Mouse (Mus musculus) c-Kit-negative CD71-positive TER-119-positive erythroid progenitor cells, embryonic 14.5 days (primary cell): Measurements from ENCODE around the gene Ppp2r2d.
A peak's percentile ranks its signal among the peaks of the same experiment; 100 is the strongest.

ENCODE experiments used
- DNase-seq: peaks from one replicate; pipeline ENCODE4 v3.0.0-alpha.2; 2013; ENCODE audit warnings: low read depth, low spot score

Ppp2r2d gene

DNA sequence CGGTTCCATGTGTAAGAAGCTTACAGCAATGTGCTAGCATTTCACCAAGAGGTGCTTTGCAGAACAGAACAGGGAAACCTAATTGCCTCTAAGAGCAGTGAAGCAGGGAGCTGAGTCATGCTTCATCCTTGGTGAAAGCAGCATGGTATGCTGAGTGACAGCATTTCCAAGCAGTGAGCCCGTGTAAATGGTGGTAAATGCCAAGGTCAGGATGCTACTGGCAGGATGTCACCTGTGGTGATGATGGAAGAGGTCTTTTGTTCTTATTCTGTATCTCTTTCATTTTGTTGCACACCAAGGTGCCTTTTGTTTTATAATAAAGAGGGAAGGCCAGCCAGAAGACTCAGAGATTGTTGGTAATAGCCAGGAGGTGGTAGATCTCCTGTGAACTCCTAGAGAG is 10.8 kb downstream of the Ppp2r2d start:
- no peak for DNase-seq

DNA sequence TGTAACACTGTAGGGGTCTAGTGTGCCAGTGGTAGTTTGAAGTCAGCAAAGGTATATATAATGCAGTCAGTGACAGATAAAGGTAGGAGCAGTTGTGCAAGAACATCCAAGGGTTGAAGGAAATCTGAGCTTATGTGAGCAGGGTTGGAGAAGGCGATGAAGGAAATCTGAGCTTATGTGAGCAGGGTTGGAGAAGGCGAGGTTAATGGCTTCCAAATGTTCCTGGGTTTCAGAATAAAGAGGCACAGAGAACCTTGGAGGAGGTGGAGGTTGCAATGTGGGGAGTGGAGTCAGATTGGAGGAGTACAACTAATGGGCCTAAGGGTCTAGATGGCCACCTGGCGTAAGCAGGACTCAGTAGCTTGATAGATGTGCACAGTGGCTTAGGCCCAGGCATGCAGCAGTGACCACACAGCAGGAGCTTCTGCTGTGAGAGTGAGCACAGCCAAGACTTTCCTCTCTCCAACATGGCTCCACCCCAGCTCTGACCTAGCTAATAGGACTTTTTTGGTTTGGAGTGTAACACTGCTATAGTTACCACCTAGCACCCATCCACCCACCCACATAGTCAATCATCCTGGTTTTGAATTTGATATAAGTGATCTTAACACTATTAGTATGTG is 18.2 kb downstream of the Ppp2r2d start:
- no peak for DNase-seq

DNA sequence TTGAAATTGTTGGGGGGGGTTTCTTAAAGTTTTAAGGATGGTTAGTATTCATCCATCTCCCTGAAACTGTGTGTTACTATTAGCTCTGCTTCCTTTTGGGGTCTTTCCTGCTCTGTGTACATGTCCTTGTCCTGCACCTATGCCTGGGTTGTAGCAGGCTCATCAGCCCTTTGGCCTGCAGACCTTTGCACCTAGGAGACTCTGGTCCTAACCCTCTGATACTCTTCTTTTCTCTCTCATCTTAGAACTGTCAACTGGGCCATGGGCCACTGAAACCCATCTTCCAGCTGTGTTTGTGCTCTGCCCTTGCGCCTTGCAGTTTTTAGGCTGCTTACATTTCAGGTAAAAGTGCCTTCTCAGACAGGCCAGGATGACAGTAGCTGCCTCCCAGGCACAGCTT is 18.9 kb downstream of the Ppp2r2d start:
- no peak for DNase-seq

DNA sequence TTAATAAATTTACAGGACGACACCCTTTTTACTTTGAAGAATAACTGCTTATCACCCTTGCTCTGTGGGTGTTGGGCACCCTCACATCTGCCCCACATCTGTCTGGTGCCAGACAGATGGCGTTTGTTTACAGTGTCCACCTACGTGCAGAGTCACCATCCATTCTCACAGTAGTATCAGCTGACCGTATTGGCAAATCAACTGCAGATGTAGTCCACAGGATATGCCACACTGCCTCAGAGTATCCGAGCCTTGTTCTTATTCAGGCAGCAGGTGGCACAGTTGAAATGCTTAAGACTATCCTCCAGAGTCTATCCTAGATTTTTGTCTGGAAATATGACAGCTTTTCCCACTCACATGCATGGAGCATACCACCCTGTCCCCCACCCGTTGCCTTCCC is 21.4 kb downstream of the Ppp2r2d start:
- DNase-seq, result no peak

DNA sequence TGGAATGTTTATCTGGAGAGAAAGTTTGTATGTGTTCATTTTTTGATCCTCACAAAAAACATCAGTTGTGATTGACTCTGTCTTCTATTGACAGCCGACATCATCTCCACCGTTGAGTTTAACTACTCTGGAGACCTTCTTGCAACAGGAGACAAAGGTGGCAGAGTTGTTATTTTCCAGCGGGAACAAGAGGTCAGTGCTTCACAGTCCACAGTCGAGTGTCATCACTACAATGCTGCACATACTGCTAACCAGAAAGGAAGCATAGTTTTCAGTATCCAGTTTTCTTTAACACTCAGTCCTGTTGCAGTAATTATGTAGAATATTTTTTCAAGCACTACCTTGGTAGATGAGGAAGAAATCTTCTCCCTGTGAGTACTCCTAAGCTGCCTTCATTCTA is 22.4 kb downstream of the Ppp2r2d start:
- no peak for DNase-seq

DNA sequence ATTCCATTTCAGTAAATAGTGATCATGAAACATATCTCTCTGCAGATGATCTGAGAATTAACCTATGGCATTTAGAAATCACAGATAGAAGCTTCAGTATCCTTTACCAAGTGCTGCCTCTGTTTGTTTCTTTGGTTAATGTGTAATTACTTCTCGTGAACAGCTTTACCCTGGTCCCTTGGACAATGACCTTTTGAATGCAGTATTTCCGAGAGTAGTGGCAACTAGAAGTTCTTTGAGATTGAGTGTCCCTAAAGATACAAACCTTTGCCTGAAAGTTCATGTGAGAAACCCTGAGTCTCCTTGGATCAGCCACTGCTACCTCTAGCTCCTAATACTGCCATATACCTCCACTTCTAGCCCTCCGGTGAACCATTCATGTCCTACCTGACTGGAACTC is 27.1 kb downstream of the Ppp2r2d start:
- no peak for DNase-seq

DNA sequence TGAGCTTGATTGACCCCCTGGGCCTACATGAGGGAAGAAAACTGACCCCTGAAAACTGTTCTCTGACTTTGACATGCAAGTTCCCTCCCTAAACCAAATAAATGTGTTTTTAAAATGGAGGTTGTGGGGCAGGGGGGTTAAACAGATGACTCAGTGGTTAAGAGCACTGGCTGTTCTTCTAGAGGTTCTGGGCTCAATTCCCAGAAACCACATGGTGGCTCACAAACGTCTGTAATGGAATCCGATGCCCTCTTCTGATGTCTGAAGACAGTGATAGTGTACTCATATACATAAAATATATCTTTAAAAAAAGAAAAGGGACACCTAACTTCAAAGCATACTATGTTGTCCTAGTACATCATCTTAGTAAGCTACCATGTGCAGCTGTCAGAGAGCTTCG is 29.2 kb downstream of the Ppp2r2d start:
- DNase-seq, result no peak

DNA sequence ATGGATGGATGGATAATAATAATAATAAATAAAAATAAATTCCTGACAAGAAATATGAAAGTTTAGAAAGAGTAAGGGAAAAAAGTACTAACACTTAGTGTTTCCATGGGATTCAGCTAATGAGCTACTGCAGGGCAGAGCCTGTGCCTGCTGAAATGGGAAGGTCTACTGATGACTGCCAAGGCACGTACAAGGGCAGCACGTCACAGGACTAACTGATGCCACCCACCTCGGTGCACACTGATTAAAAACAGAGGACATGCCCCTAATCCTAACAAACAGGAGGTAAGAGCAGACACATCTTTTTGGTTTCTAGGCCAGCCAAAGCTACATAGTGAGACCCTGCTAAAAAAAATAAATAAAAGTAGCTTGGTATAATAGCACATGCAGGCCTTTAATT is 37.8 kb downstream of the Ppp2r2d start:
- DNase-seq, result no peak

DNA sequence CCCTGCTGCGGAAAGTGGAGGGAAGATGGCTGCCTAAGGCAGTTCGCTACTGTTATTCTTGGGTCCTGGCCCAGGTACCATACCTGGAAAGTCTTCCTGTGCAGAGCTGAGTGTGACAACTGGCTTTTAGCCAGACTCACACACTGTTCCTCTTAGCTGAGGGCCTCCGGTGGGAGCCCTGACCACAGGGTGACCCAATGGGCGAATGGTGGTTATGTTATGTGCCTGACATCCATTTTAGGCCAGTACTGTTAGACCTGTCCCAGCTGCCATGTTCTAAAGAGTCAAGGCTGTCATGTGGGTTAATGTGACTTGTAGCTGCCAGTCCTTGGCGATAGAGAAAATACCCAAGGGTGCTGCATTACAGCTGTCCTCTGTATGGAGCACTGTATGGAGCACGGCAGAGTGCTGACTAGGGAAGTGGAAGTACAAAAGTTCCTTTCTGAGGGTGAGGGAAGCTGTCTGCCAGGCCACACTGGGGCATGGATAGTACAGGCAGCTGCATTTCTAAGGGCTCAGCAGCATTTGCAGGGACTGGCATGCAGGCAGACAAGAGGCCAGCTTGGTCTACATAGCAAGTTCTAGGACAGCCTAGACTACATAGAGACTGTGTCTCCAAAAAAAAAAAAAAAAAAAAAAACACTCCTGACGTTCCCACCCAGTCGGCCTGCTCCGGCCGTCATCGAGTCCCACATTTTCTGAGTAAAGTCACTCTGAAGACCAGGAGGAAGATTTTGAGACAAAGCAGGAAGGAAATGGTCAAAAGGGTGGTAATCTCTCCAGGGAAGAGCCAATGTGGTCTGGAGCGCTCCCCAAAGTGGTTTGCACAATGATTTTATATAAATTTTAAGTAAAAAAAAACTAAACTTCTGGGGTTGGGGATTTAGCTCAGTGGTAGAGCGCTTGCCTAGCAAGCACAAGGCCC is 39.7 kb downstream of the Ppp2r2d start:
- DNase-seq, result no peak

DNA sequence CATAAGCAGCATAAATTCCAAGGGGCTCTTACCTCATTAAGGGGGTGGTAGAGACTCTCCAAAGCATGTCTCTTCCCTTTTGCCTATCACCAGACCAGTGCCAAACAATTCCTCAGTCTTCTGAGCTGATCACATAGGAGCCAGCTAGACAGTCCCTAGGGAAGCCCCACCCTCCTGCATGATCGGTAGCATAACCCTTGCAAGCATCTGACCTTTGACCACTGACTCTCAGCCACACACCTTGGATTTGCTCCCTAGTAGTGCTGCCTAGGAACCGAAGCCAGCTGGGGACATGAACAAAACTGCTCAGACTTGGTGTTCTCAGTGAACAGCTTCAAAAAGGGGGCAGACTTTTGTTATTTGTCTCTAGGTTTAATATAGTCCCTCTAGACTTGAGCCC is 52.2 kb downstream of the Ppp2r2d start:
- no peak for DNase-seq

DNA sequence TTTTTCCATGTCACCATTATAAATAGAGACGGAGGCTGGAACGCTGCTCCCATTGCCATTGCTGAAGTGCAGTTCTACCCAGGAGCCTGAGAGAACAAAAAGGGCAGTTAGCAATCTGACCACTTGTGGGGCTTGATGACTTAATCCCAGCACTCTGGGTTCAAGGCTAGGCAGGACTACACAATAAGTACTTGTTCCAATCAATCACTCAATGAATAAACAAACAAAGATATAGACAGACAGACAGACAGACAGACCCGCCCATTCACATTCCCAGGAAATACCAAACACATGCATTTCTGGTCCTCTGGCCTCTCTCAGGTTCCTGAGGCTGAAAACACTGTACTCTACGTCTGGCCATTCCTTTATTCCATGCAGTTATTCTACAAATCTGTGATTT is 52.9 kb downstream of the Ppp2r2d start:
- no peak for DNase-seq

DNA sequence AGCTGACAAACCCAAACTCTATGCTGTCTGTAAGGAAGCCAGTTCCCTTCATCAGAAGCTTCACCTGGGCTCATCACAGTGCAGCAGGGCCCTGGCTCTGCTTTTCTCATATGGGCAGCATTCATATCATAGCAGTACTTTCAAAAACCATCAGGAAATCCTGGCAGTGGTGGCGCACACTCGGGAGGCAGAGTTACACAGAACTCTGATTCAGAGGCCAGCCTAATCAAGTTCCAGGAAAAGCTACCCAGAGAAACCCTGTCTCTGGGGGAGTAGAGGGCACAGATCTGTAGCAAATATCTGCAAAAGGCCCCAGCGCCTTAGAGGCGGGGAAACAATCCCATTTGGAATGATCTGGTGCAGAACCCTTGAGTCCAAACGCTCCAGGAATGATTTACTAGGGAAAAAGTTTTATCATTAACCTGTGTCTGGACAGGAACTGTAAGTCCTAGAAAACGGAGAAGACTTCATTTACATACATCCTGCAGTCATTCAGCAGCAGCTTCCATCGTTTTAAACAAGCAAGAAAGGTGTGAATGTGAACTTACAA is 58.1 kb downstream of the Ppp2r2d start:
- no peak for DNase-seq

DNA sequence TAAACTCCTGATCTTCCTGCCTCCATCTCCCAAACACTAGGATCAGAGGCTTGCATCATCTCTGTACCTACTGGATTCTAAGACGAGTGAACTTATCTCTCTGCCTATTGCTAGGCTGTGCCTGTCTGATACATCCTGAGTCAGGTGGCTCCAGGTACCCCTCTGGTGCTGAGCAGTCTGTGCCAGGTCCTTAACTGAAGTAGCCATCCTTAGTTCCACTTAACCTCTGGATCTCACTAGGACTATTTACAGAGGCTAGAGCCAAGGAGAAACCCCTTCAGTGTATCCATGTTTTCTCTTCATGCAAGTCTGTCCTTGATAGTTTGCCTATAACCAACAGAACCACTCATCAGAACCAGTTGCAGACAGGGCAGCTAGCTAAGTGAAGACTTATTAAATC is 60.6 kb downstream of the Ppp2r2d start:
- DNase-seq, result no peak

DNA sequence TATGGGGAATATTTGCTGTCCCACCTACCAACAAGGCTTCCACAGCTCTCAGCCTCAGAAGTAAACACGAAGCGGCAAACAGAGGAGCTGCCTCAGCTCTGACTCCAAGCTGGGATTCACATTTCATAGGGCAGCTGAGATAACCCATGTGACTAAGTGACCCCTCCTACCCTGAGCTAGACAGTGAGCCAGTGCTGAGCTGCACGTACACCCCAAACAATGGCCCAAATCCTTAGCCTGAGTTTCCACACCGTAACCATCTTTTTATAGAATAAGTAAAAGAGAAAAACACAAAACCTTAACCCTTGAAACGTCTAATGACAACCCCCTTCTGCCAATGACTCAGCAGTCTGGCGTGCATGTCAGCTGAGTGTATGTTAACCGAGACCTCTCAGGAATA is 61.2 kb downstream of the Ppp2r2d start:
- DNase-seq, result peak; percentile 38

DNA sequence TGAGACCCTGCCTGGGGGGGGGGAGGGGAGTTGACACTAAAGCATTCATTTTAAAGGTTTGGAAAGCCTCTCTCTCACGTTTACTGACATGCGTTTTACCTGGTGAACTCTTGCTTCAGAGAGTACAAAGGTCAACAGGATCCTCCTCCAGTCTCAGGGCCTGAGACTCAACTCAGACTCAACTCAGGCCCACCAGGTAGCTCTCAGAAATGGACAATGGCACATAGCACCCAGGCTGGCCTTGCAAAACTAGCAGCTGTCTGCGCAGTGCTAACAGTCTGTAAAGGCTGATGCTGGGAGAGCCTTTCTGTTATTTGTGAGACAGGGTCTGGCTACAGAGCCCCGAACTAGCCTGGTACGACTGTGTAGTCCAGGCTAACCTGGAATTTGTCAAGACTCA is 62.1 kb downstream of the Ppp2r2d start:
- no peak for DNase-seq

DNA sequence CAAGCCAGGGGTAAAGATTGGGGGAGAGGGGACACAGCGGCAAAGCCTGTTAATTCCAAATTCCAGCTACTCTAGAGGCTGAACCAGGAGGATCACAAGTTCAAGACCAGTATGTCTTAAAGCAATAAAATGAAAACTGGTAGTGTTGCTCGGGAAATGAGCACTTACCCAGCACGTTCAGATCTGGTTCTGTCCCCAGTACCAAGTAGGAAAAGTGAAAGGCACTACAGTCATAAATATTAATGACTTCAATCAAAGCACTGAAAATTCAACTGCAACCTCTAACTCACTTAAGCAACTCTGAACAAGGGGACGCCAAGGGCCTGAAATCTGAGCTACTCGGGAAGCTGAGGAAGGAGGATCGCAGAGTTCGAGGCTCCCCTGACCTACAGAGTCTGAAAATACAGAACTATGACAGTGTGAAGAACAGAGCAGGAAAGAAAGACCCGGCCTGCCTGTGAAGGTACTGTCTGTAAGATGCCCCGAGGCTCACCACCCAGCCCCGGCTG is 62.9 kb downstream of the Ppp2r2d start:
- no peak for DNase-seq

DNA sequence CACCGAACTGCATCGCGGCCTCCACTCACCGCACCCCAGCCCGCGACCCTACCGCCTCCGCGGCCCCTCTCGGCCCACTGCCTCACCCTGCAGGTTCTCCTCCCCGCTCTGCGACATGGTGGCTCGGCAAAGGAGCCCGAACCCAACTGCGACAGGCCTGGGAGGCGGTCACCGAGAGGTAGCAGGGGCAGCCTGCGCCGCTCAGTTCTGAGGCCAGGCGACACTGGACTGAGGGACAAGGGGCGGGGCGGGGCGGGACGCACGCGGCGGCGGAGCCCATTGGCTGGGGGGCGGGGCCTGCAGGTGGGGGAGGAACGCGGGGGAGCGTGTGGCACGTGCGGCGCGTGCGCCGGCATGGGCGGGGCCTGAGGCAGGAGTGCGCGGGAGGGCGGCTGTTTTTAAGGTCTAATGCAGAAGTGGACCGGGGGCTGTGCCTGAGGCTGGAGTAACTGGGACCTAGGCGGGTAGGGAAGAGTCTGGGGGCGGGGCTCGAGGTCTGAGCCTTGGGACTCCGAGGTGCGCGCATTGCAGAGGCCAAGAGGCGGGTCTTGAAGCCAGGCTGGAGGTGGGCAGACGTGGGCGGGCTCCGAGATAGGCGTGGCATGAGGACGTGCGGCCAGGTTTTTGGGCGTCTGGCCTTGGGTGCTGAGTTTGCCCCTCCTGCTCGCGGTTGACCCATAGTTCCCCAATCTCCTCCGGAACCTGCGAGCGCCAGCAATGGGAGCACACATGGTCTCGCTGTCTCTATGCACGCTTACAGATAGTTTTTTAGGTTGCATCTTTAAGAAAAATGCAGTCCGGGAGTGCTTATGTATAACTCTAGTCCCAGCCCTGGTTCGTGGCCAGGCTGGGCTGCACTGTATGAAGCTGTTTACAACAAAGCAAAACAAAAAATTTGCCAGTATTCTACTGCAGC is 63.7 kb downstream of the Ppp2r2d start, which contains the start of gene Bnip3:
Bnip3 (minus strand) TSS at position 243 of the 916 bp plus-strand sequence.
- peak; percentile 79 for DNase-seq

DNA sequence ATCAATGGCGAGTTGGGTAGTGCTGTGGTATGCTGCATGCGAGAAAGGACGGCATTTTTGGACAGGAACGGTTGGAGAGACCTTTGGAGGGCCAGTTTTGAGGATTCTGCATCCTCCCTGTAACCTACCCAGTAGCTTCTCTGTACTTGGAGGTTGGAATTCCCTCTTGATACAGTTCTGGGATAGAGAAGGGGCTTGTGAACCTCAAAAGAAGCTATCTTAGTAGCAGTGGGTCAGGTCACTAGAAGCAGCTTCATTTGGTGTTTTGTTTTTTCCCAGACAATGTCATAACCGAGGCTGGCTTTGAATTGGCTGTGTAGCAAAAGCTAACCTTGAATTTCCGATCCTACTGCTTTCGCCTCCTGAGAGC is 64.3 kb downstream of the Ppp2r2d start:
- DNase-seq, result no peak

DNA sequence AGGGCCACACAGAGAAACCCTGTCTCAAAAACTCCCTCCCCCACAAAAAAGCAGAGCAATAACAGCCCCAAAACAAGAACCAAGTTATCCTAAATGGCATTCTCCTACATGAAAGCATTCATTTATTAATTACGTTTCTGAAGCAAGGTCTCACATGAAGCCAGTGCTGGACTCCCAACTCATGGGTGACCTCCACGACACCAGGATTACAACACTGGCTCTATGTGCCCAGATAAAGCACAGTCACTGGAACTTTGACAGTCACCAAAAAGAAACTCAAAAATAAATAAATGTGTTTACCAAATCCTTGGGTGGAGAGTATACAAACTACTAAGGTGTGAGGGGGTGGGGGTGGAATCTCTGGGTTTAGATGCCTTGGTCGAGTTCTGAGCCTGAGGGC is 67.7 kb downstream of the Ppp2r2d start:
- no peak for DNase-seq

DNA sequence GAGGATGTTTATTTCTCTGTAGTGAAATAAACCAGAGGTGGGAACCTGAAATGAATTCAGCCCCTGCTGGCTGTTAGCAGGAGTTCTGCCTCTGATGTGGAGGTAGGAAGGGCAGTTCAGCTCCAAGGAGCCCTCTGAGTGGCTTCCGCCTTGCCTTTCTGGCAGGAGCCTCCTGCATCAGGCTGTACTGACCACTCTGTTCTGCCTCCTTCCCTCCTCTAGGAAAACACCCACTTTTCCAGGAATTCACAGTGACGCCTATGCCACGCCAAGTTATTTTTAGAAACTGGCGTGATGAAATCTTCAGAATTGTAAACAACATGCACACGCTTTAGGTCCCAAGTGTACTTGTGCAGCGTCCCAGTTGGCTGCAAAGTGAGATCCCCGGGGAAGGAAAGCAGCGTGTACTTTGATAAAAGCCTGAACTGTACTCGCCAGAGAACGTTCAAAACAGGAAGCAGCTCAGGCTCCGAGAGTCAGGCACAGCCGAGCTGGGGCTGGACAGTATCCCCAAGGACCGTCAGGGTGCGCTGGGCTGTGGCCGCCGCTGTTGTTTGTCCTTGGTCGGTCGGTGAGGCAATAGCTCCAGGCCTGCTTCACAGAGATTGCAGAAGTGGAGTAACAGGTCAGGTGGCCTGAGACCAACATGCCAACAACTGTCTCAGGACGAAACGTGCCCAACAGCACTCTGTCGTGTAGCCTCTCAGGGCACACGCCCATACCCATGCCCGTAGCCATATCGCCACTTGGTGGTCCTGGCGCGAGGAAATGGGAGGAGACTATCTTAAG is 73.5 kb downstream of the Ppp2r2d start:
- DNase-seq, result no peak

DNA sequence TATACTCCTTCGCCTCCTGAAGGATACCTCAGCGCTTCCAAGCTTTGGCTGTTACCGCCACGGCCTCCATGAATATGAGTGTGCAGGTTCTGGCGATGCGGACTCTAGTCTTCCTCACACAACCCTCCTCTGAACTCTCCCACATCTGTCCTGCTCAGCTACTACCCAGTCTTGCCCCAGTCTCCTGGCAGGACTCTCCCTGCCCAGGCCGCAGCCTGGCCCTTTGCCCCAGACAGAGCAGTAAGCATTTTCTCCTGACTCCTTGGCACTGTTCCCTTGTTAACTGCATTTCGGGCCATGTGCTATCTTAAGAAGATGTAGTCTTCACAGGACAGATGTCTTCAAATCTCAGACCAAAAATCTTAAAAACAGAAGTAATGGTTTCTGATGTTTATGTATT is 75.7 kb downstream of the Ppp2r2d start:
- no peak for DNase-seq
